Mouse (Mus musculus): ENCODE data around the gene Ankrd40.

GRCm38 (mm10) chr11:94338347-94338746, 10.5 kb downstream of the Ankrd40 start:
- no peak for TF ChIP-seq CTCF (conservative IDR thresholded peaks at IDR 0.05; ENCODE audit: low read length)
- no peak for TF ChIP-seq NANOG (IDR thresholded peaks at IDR 0.05; ENCODE audit: borderline replicate concordance, low read length)
- TF ChIP-seq POU5F1 (IDR thresholded peaks at IDR 0.05; ENCODE audit: borderline replicate concordance, low read length): no peak
